Mouse (Mus musculus): ENCODE measurements around the gene Dctn1. TPM values are rescaled to one million over a fixed set of nuclear protein-coding genes. Genes with fewer than 3 reads are reported as not detected.

The Dctn1 gene
- polyA plus RNA-seq, 1 experiment, result 83.0 TPM

- TF ChIP-seq FOSL1 (IDR thresholded peaks at IDR 0.05; ENCODE audit: insufficient read depth, low read length, poor library complexity, severe bottlenecking) (no peak), MYOD1 (IDR thresholded peaks at IDR 0.05; ENCODE audit: control insufficient read depth, insufficient read length, low read depth) (no peak), MYOG (IDR thresholded peaks at IDR 0.05; ENCODE audit: control insufficient read depth, extremely low read depth, insufficient read length) (no peak), CTCF (IDR thresholded peaks at IDR 0.05; ENCODE audit: control insufficient read depth, insufficient read depth, insufficient read length) (no peak), USF1 (IDR thresholded peaks at IDR 0.05; ENCODE audit: low read depth) (no peak)
- no peaks in the 10 kb centered on the region for H3K36me3 ChIP-seq (ENCODE audit: control insufficient read depth, insufficient read depth)
- peaks cover 32% of the 10 kb centered on the region for H3K27me3 ChIP-seq (ENCODE audit: control insufficient read depth, insufficient read depth, insufficient read length)
- no peaks in the 10 kb centered on the region for H3K79me3 ChIP-seq (ENCODE audit: low read depth)
- no peaks in the 10 kb centered on the region for H3K79me2 ChIP-seq (ENCODE audit: control insufficient read depth, insufficient read depth)
- no peak overlapping the region for H3ac ChIP-seq (ENCODE audit: control insufficient read depth, insufficient read length, low read depth)
- no peak overlapping the region for H3K4me3 ChIP-seq (ENCODE audit: insufficient read depth, poor library complexity, severe bottlenecking)
Observed at GRCm38 (mm10) chr6:83245997-83246396, 80.3 kb downstream of the Dctn1 start.

- TF ChIP-seq CTCF (IDR thresholded peaks at IDR 0.05; ENCODE audit: control insufficient read depth, insufficient read depth, insufficient read length), result no peak
- no peak for TF ChIP-seq MYOD1 (IDR thresholded peaks at IDR 0.05; ENCODE audit: control insufficient read depth, insufficient read length, low read depth)
- TF ChIP-seq CEBPB (IDR thresholded peaks at IDR 0.05; ENCODE audit: low read depth), result no peak
- no peak for TF ChIP-seq MAX (IDR thresholded peaks at IDR 0.05)
- TF ChIP-seq FOSL1 (IDR thresholded peaks at IDR 0.05; ENCODE audit: insufficient read depth, low read length, poor library complexity, severe bottlenecking), result no peak
- no peak for TF ChIP-seq MYOG (IDR thresholded peaks at IDR 0.05; ENCODE audit: control insufficient read depth, extremely low read depth, insufficient read length)
- no peak for TF ChIP-seq USF1 (IDR thresholded peaks at IDR 0.05; ENCODE audit: low read depth)
- H3K79me3 ChIP-seq (ENCODE audit: low read depth), result no peaks in the 10 kb centered on the region
- no peaks in the 10 kb centered on the region for H3K36me3 ChIP-seq (ENCODE audit: control insufficient read depth, insufficient read depth)
- no peaks in the 10 kb centered on the region for H3K79me2 ChIP-seq (ENCODE audit: control insufficient read depth, insufficient read depth)
- H3K4me3 ChIP-seq (ENCODE audit: insufficient read depth, poor library complexity, severe bottlenecking), result no peak overlapping the region
- no peak overlapping the region for H3ac ChIP-seq (ENCODE audit: control insufficient read depth, insufficient read length, low read depth)
- H3K27me3 ChIP-seq (ENCODE audit: control insufficient read depth, insufficient read depth, insufficient read length), result peaks cover 26% of the 10 kb centered on the region
Observed at GRCm38 (mm10) chr6:83246750-83247149, 81.0 kb downstream of the Dctn1 start.

- Histone ChIP-seq H3K4me3 (ENCODE audit: insufficient read depth, poor library complexity, severe bottlenecking) (no peak overlapping the region), H3K79me3 (ENCODE audit: low read depth) (no peaks in the 10 kb centered on the region), H3K27me3 (ENCODE audit: control insufficient read depth, insufficient read depth, insufficient read length) (peaks cover 23% of the 10 kb centered on the region), H3K79me2 (ENCODE audit: control insufficient read depth, insufficient read depth) (no peaks in the 10 kb centered on the region), H3K36me3 (ENCODE audit: control insufficient read depth, insufficient read depth) (no peaks in the 10 kb centered on the region), H3ac (ENCODE audit: control insufficient read depth, insufficient read length, low read depth) (no peak overlapping the region)
- TF ChIP-seq MYOG (IDR thresholded peaks at IDR 0.05; ENCODE audit: control insufficient read depth, extremely low read depth, insufficient read length) (no peak), CEBPB (IDR thresholded peaks at IDR 0.05; ENCODE audit: low read depth) (no peak), USF1 (IDR thresholded peaks at IDR 0.05; ENCODE audit: low read depth) (no peak), FOSL1 (IDR thresholded peaks at IDR 0.05; ENCODE audit: insufficient read depth, low read length, poor library complexity, severe bottlenecking) (no peak), CTCF (IDR thresholded peaks at IDR 0.05; ENCODE audit: control insufficient read depth, insufficient read depth, insufficient read length) (no peak), MYOD1 (IDR thresholded peaks at IDR 0.05; ENCODE audit: control insufficient read depth, insufficient read length, low read depth) (no peak), MAX (IDR thresholded peaks at IDR 0.05) (no peak)
Observed at GRCm38 (mm10) chr6:83247153-83247552, 81.4 kb downstream of the Dctn1 start.

Other genes with a start within 250 kb of the Dctn1 start
- 0.23 TPM for gene Sema4f, start 226.2 kb upstream of the Dctn1 start, polyA plus RNA-seq (2012; fragmentation: generic; extraction: Trizol)
- gene M1ap, start 219.0 kb upstream of the Dctn1 start, polyA plus RNA-seq (2012; fragmentation: generic; extraction: Trizol), result 2.4 TPM
- gene Dok1, start 132.4 kb upstream of the Dctn1 start, polyA plus RNA-seq (2012; fragmentation: generic; extraction: Trizol), result 80.8 TPM
- 23.0 TPM for gene Loxl3, start 131.7 kb upstream of the Dctn1 start, polyA plus RNA-seq (2012; fragmentation: generic; extraction: Trizol)
- 166 TPM for gene Aup1, start 111.4 kb upstream of the Dctn1 start, polyA plus RNA-seq (2012; fragmentation: generic; extraction: Trizol)
- 119 TPM for gene Htra2, start 110.6 kb upstream of the Dctn1 start, polyA plus RNA-seq (2012; fragmentation: generic; extraction: Trizol)
- gene Dqx1, start 108.1 kb upstream of the Dctn1 start, polyA plus RNA-seq (2012; fragmentation: generic; extraction: Trizol), result 0.15 TPM
- gene Tlx2, start 95.6 kb upstream of the Dctn1 start, polyA plus RNA-seq (2012; fragmentation: generic; extraction: Trizol), result 0.19 TPM
- gene Pcgf1, start 88.1 kb upstream of the Dctn1 start, polyA plus RNA-seq (2012; fragmentation: generic; extraction: Trizol), result 9.5 TPM
- 0.11 TPM for gene Lbx2, start 79.6 kb upstream of the Dctn1 start, polyA plus RNA-seq (2012; fragmentation: generic; extraction: Trizol)
- gene Ccdc142, start 64.3 kb upstream of the Dctn1 start, polyA plus RNA-seq (2012; fragmentation: generic; extraction: Trizol), result 0.75 TPM
- gene Gm42688, start 64.3 kb upstream of the Dctn1 start, polyA plus RNA-seq (2012; fragmentation: generic; extraction: Trizol), result 0.98 TPM
- gene Mrpl53, start 56.9 kb upstream of the Dctn1 start, polyA plus RNA-seq (2012; fragmentation: generic; extraction: Trizol), result 145 TPM
- gene Mogs, start 50.4 kb upstream of the Dctn1 start, polyA plus RNA-seq (2012; fragmentation: generic; extraction: Trizol), result 32.5 TPM
- gene Wbp1, start 44.4 kb upstream of the Dctn1 start, polyA plus RNA-seq (2012; fragmentation: generic; extraction: Trizol), result 82.4 TPM
- gene Ino80b, start 40.5 kb upstream of the Dctn1 start, polyA plus RNA-seq (2012; fragmentation: generic; extraction: Trizol), result 33.6 TPM
- gene Rtkn, start 30.5 kb upstream of the Dctn1 start, polyA plus RNA-seq (2012; fragmentation: generic; extraction: Trizol), result 42.1 TPM
- gene Wdr54, start 9.5 kb upstream of the Dctn1 start, polyA plus RNA-seq (2012; fragmentation: generic; extraction: Trizol), result 9.5 TPM
- 1.1 TPM for gene 1700003E16Rik, start 9.5 kb upstream of the Dctn1 start, polyA plus RNA-seq (2012; fragmentation: generic; extraction: Trizol)
- gene Slc4a5, start 53.9 kb downstream of the Dctn1 start, polyA plus RNA-seq (2012; fragmentation: generic; extraction: Trizol), result 0.04 TPM
- gene Mthfd2, start 160.0 kb downstream of the Dctn1 start, polyA plus RNA-seq (2012; fragmentation: generic; extraction: Trizol), result 120 TPM
- gene Mob1a, start 160.1 kb downstream of the Dctn1 start, polyA plus RNA-seq (2012; fragmentation: generic; extraction: Trizol), result 30.8 TPM
- gene Bola3, start 183.2 kb downstream of the Dctn1 start, polyA plus RNA-seq (2012; fragmentation: generic; extraction: Trizol), result 111 TPM